Mouse (Mus musculus): ENCODE data around the gene Slc22a22. TPM values are rescaled to one million over a fixed set of nuclear protein-coding genes. Genes with fewer than 3 reads are reported as not detected.
"Not testable (repeated sequence)": the region's sequence is repeated elsewhere in the genome, so short reads cannot be mapped to it uniquely, and the experiment has no call there.

The Slc22a22 gene
- total and polyA plus RNA-seq, 3 experiments = 0.16 TPM; not detected in 2

- DNase-seq (ENCODE audit: low spot score) (no peak), ATAC-seq (ENCODE audit: extremely low read depth, insufficient number of reproducible peaks, low FRiP score, poor library complexity, severe bottlenecking) (no peak)
- Histone ChIP-seq H3K4me3 (ENCODE audit: low read depth, low read length) (no peak overlapping the region), H3K4me1 (ENCODE audit: insufficient read depth, low read depth, low read length) (no peaks in the 10 kb centered on the region), H3K9me3 (replicated peaks) (no peaks in the 10 kb centered on the region), H3K27me3 (ENCODE audit: insufficient read depth, low read length) (no peaks in the 10 kb centered on the region), H3K36me3 (replicated peaks) (no peaks in the 10 kb centered on the region)
- TF ChIP-seq TAL1 (conservative IDR thresholded peaks at IDR 0.05; ENCODE audit: low read depth, low read length) (no peak), GATA1 (IDR thresholded peaks at IDR 0.05; ENCODE audit: borderline replicate concordance, low read length) (no peak), POLR2AphosphoS5 (IDR thresholded peaks at IDR 0.05; ENCODE audit: insufficient replicate concordance, low read depth, low read length) (no peak), CTCF (IDR thresholded peaks at IDR 0.05; ENCODE audit: low read depth, low read length) (no peak), GATA2 (IDR thresholded peaks at IDR 0.05; ENCODE audit: borderline replicate concordance, low read depth, low read length) (no peak)
These were observed 201.0 kb downstream of the Slc22a22 start for GRCm38 (mm10) chr15:57276411-57276810.

GRCm38 (mm10) chr15:57240061-57240460 lies 237.4 kb downstream of the Slc22a22 start:
- DNase-seq (ENCODE audit: low spot score); H3K4me1 ChIP-seq (ENCODE audit: insufficient read depth, low read depth, low read length); H3K9me3 ChIP-seq (replicated peaks); ATAC-seq (ENCODE audit: extremely low read depth, insufficient number of reproducible peaks, low FRiP score, poor library complexity, severe bottlenecking); H3K27me3 ChIP-seq (ENCODE audit: insufficient read depth, low read length); H3K36me3 ChIP-seq (replicated peaks); H3K4me3 ChIP-seq (ENCODE audit: low read depth, low read length): not testable (repeated sequence)

DNA sequence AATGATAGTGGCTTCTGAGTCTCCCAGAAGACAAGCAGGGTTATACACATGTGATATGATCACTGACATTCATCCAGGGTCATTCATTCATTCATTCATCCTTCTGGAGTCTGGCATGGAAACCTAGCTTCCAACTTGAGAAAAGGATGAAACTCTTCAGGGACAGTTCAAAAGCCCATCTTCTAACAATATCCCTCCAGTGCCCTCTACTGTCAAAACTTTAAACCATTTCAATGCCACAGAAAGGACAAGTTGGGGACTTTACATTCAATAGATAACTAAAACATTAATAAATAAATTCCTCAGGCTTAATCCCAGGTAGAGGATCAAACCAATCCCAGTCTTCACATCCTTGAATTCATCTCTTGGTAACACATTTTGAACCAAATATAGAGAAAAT lies 247.0 kb downstream of the Slc22a22 start:
- Histone ChIP-seq H3K4me3 (ENCODE audit: low read depth, low read length) (no peak overlapping the region), H3K9me3 (replicated peaks) (no peaks in the 10 kb centered on the region), H3K36me3 (replicated peaks) (no peaks in the 10 kb centered on the region), H3K4me1 (ENCODE audit: insufficient read depth, low read depth, low read length) (no peaks in the 10 kb centered on the region), H3K27me3 (ENCODE audit: insufficient read depth, low read length) (no peaks in the 10 kb centered on the region)
- no peak for ATAC-seq (ENCODE audit: extremely low read depth, insufficient number of reproducible peaks, low FRiP score, poor library complexity, severe bottlenecking)
- DNase-seq (ENCODE audit: low spot score) = no peak
- TF ChIP-seq TAL1 (conservative IDR thresholded peaks at IDR 0.05; ENCODE audit: low read depth, low read length) = no peak
- TF ChIP-seq GATA2 (IDR thresholded peaks at IDR 0.05; ENCODE audit: borderline replicate concordance, low read depth, low read length) = no peak
- no peak for TF ChIP-seq GATA1 (IDR thresholded peaks at IDR 0.05; ENCODE audit: borderline replicate concordance, low read length)
- no peak for TF ChIP-seq POLR2AphosphoS5 (IDR thresholded peaks at IDR 0.05; ENCODE audit: insufficient replicate concordance, low read depth, low read length)
- no peak for TF ChIP-seq CTCF (IDR thresholded peaks at IDR 0.05; ENCODE audit: low read depth, low read length)

- no peaks in the 10 kb centered on the region for H3K4me1 ChIP-seq (ENCODE audit: insufficient read depth, low read depth, low read length)
- no peaks in the 10 kb centered on the region for H3K9me3 ChIP-seq (replicated peaks)
- no peaks in the 10 kb centered on the region for H3K36me3 ChIP-seq (replicated peaks)
- H3K4me3 ChIP-seq (ENCODE audit: low read depth, low read length) = no peak overlapping the region
- ATAC-seq (ENCODE audit: extremely low read depth, insufficient number of reproducible peaks, low FRiP score, poor library complexity, severe bottlenecking) (no peak), DNase-seq (ENCODE audit: low spot score) (no peak)
- no peak for TF ChIP-seq TAL1 (conservative IDR thresholded peaks at IDR 0.05; ENCODE audit: low read depth, low read length)
- TF ChIP-seq CTCF (IDR thresholded peaks at IDR 0.05; ENCODE audit: low read depth, low read length) = no peak
- TF ChIP-seq POLR2AphosphoS5 (IDR thresholded peaks at IDR 0.05; ENCODE audit: insufficient replicate concordance, low read depth, low read length) = no peak
- TF ChIP-seq GATA1 (IDR thresholded peaks at IDR 0.05; ENCODE audit: borderline replicate concordance, low read length) = no peak
- TF ChIP-seq GATA2 (IDR thresholded peaks at IDR 0.05; ENCODE audit: borderline replicate concordance, low read depth, low read length) = no peak
- no peaks in the 10 kb centered on the region for H3K27me3 ChIP-seq (ENCODE audit: insufficient read depth, low read length)
These were observed 272.1 kb downstream of the Slc22a22 start for GRCm38 (mm10) chr15:57205315-57205714.

DNA sequence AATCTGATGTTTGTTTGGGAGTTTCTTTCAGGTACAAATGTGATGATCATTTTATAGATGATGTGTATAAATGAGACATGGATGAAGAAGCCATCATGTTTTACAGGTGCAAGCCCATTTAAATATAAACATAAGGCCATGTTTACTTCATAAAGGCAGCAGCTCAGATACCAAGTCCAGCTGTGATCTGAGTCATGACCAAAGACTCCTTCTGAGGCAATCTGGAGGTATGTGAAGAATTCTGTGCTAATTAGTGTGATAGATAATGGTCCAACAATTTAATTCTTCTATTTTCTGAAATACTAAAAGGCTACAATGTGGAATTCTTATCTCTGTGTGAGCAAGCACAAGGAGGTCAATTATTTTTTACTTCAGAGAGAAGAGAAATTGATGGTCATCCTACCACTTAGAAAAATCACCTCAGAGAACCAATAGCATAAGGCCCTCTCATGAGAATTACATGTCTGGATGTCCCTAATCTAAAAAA lies 272.9 kb downstream of the Slc22a22 start:
- no peak for ATAC-seq (ENCODE audit: extremely low read depth, insufficient number of reproducible peaks, low FRiP score, poor library complexity, severe bottlenecking)
- DNase-seq (ENCODE audit: low spot score) = no peak
- TF ChIP-seq TAL1 (conservative IDR thresholded peaks at IDR 0.05; ENCODE audit: low read depth, low read length) (no peak), GATA2 (IDR thresholded peaks at IDR 0.05; ENCODE audit: borderline replicate concordance, low read depth, low read length) (no peak), POLR2AphosphoS5 (IDR thresholded peaks at IDR 0.05; ENCODE audit: insufficient replicate concordance, low read depth, low read length) (no peak), CTCF (IDR thresholded peaks at IDR 0.05; ENCODE audit: low read depth, low read length) (no peak), GATA1 (IDR thresholded peaks at IDR 0.05; ENCODE audit: borderline replicate concordance, low read length) (no peak)
- Histone ChIP-seq H3K9me3 (replicated peaks) (no peaks in the 10 kb centered on the region), H3K4me1 (ENCODE audit: insufficient read depth, low read depth, low read length) (no peaks in the 10 kb centered on the region), H3K36me3 (replicated peaks) (no peaks in the 10 kb centered on the region), H3K27me3 (ENCODE audit: insufficient read depth, low read length) (no peaks in the 10 kb centered on the region), H3K4me3 (ENCODE audit: low read depth, low read length) (no peak overlapping the region)

Data from G1E (cell line).